Mouse (Mus musculus) telencephalon, adult 2 months (tissue): ENCODE results near the gene Met.

Source experiments
- DNase-seq: peaks from one replicate; pipeline ENCODE4 v3.0.0-alpha.2; 2011; ENCODE audit warnings: low read depth, low spot score

Met gene

GRCm38 (mm10) chr6:17548786-17549185 is 85.2 kb downstream of the Met start:
- DNase-seq: no peak

GRCm38 (mm10) chr6:17549645-17550044 is 86.0 kb downstream of the Met start:
- DNase-seq: no peak

GRCm38 (mm10) chr6:17554263-17554662 is 90.7 kb downstream of the Met start:
- DNase-seq: no peak

- no peak for DNase-seq
These were observed 91.2 kb downstream of the Met start for GRCm38 (mm10) chr6:17554757-17555156.

GRCm38 (mm10) chr6:17555719-17556118 is 92.1 kb downstream of the Met start:
- no peak for DNase-seq

GRCm38 (mm10) chr6:17559657-17560056 is 96.1 kb downstream of the Met start:
- no peak for DNase-seq

GRCm38 (mm10) chr6:17561347-17561746 is 97.7 kb downstream of the Met start:
- DNase-seq: no peak

GRCm38 (mm10) chr6:17561886-17562285 is 98.3 kb downstream of the Met start:
- DNase-seq: no peak

- DNase-seq: no peak
These were observed 99.0 kb downstream of the Met start for GRCm38 (mm10) chr6:17562472-17563088.

GRCm38 (mm10) chr6:17568702-17569352 is 105.2 kb downstream of the Met start:
- no peak for DNase-seq

GRCm38 (mm10) chr6:17573227-17573626 is 109.6 kb downstream of the Met start:
- DNase-seq: no peak

GRCm38 (mm10) chr6:17573732-17574131 is 110.1 kb downstream of the Met start:
- no peak for DNase-seq

- no peak for DNase-seq
These were observed 114.6 kb downstream of the Met start for GRCm38 (mm10) chr6:17578092-17578760.

- no peak for DNase-seq
These were observed 116.7 kb downstream of the Met start for GRCm38 (mm10) chr6:17580349-17580748.

GRCm38 (mm10) chr6:17583982-17584381 is 120.4 kb downstream of the Met start:
- DNase-seq: peak; percentile 57

GRCm38 (mm10) chr6:17589049-17589952 is 125.7 kb downstream of the Met start:
- DNase-seq: peak; percentile 32

- DNase-seq: no peak
These were observed 126.5 kb downstream of the Met start for GRCm38 (mm10) chr6:17589953-17590627.

GRCm38 (mm10) chr6:17593971-17594370 is 130.4 kb downstream of the Met start:
- no peak for DNase-seq

- DNase-seq: no peak
These were observed 132.3 kb downstream of the Met start for GRCm38 (mm10) chr6:17595712-17596462.

GRCm38 (mm10) chr6:17599373-17599772 is 135.8 kb downstream of the Met start:
- DNase-seq: no peak

GRCm38 (mm10) chr6:17601526-17601925 is 137.9 kb downstream of the Met start:
- no peak for DNase-seq
